Mouse (Mus musculus) thymus, adult 18-20 months (tissue): ENCODE measurements around the gene Gm45021.
"Not testable (repeated sequence)": the region's sequence is repeated elsewhere in the genome, so short reads cannot be mapped to it uniquely, and the experiment has no call there.

Experiments
- DNase-seq, 2 experiments: peaks; one replicate each; pipeline ENCODE4 v3.0.0; 2022; ENCODE audit warnings: mixed read lengths in 2 of 2

Gene Gm45021

DNA sequence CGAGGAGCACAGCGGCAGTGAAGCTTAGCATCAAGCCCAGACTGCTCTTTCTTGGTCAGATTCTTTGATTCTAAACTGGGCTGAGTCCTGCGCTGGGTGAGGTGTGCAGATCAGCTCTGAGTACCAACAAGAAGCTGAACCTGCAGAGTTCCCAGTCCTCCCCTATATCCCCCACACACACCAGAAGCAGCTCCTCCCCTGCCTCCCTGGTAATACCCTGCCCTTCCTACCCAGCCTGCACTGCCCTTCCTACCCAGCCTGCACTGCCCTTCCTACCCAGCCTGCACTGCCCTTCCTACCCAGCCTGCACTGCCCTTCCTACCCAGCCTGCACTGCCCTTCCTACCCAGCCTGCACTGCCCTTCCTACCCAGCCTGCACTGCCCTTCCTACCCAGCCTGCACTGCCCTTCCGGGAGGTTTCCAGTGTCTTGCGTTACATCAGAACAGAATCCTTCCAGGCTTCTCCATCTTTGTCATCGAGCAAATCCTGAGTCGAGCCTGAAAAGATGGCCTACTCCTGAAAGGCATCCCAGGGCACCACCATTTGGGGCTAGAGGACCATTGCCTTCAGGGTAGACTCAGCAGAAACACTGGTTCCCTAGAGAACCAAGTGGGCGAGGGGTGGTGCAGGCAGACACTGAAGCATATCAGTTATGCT, 32.9 kb downstream of the Gm45021 start:
- DNase-seq = not testable (repeated sequence)

DNA sequence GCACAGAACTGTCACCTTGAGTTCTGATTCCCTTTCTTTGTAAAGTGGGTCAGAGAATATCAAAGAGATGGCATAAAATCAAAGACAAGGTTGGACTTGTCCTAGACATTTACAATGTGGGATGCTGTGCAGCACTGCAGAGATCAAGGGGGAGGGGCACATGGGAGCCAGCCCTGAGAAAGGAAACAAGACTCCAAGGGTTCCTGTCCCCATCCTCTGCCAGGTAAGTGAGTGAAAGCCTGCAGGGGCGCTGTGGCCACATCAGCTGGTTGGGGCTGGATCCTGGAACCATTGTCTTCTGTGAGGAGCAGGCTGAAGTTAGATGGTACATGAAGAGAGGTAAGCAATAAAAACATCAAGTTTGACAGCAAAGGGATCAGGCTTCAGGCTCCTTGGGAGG, 34.0 kb downstream of the Gm45021 start:
- no peak for DNase-seq

DNA sequence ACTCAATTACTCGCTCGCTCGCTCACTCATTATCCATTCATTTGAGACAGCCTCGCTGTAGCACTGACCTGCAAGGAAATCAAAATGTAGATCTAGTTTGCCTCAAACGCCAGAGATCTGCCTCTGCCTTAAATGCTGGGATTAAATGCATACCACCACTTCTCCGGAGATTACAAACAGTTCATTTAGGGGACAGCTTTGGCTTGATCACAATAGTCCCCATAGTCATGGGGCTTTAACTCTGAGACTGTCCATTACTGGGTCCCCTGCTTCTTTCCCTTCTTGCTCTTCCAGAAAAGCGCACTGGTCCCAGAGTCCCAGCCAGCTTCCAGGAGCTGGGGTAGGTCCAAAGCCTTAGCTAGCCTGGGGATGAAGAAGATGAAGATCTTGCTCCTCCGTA, 37.1 kb downstream of the Gm45021 start, which contains the start of gene AI854703:
TSS of gene AI854703 (plus strand) at position 301 of the 400 bp plus-strand sequence.
- DNase-seq = no peak

DNA sequence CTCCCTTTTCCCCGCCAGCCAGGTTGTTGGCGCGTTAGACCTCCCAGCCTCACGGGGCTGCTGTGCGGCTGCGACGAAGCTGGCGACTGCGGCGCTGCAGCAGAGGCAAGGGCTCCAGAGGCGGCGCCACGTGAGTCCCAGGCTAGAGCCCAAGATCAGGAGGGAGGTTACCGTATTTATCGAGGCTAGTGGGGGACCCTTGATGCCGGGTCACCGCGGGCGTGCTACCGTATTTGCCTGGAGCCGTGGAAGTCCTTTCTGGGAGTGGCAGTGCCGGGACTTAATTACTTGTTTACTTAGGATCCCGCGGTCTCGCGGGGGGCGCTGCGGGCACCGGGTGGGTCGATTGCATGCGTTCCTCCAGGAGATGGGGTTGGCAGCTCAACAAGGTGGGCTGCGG, 37.6 kb downstream of the Gm45021 start:
- no peak for DNase-seq

DNA sequence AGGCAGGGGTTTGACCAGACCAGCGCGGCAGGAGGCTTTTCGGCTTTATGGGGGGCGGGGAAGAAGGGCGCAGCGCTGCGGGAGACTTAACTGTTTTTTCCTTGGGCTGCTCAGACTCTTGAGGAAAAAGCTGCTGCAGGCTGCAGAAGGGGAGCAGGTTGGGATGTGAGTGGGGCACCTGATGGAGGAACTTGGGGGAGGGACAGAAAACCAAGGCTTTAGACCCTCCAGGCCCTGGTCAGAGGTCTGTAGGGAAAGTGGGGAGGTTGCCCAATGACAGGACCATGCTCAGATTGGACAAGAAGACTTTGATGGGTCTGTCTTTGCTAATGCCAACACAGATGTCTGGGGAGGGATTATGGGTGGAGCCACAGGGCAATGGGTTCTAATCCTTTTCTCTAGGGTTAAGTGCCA, 38.1 kb downstream of the Gm45021 start:
- DNase-seq = no peak

DNA sequence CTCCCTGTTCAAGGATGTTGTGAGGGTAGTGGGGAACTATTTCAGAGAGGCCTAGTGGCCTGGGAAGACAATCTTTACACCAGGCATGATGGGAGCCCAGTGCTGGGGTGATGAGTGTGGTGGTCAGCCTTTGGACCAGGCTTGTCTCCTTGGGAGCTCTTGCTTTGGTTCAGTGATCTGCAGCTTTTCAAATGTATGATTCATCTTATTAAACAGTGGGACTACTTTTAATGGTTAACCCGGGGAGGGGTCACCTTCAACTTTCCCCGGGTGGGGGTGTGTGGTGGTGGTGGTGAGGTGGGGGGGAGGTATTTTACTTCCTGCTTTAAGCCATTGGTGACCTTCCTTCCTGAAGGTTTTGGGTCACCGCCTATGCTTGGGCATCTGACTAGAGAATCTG, 39.0 kb downstream of the Gm45021 start:
- DNase-seq = no peak

DNA sequence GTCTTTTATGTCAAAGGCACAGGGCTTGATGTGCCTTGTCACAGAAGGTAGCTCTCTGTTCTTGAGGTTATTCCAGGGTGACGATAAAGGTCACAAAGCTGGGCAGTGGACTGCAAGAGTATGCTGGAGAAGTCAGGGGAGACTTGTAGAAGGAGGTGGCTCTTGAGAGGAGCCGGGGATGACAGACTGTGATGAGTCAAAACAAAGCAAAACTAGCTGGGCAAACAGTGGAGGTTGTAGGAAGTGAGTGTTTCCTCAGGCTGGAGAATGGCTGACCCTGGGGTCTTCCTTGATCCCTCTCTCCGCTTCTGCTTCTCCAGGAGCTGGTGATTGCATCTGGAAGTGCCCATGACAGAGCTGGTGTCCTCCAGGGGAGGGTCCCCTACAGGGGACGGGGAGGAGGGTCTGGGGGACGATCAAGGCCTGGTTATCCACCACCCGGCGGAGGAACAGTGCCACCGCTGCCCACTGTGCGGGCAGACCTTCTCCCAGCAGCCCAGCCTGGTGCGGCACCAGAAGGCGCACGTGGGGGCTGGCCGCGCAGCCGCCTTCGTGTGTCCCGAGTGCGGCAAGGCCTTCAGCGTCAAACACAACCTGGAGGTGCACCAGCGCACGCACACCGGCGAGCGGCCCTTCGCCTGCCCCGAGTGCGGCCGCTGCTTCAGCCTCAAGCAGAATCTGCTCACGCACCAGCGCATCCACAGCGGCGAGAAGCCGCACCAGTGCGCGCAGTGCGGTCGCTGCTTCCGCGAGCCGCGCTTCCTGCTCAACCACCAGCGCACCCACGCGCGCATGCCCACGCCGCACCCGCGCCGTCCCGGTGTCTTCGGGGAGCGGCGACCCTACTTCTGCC, 39.6 kb downstream of the Gm45021 start:
- DNase-seq = no peak

DNA sequence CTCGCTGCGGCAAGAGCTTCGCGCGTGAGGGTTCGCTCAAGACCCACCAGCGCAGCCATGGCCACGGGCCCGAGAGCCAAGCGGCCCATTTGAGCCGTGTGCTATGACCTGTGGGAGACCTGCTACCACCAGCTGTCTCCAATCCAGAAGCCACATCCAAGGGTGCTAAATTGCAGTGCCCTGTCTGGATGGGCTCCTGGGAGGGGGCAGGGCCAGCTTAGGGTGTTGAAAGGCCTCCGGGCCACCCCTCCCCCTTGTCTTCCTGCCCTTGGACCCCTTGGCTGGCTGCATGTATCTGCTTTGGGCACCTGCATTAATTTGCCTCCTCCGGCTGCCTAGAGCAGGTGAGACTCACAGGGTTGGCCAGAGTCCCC, 40.2 kb downstream of the Gm45021 start:
- DNase-seq = no peak

DNA sequence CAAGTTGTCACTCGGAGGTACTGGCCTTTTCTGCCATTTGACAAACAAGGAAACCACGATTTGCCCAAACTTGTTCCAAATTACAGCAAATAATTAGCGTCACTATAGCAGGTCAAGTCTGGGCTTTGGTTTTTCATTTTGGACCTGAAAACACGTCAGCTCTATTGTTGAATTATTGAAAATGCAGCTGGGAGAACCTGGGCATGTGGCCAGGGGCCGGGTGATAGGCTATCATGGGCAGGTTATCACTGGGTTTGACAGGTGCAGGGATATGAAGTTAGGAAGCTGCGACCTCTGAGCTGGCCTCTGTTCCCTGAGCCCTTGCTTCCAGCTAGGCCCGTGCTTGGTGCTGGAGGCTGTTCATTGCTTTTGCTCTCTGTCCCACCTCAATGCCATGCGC, 41.4 kb downstream of the Gm45021 start:
- DNase-seq = no peak

DNA sequence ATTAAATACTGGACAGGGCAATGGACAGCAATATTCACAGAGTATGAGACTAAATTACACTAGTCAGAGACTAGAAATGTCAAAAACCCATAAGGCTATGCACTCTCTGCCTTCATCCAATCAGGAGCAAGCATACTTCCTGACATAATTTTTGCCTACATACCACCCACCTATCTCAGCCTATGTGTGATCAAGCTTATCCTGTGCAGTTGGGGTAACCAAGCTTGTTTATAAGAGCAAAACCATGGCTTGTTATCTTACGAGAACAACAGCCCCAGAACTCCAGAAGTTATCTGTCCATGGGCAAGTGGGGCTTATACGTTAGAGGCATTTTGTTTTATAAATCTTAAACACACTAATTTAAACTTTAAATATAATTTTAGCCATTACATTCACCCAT, 45.7 kb downstream of the Gm45021 start:
- no peak for DNase-seq

DNA sequence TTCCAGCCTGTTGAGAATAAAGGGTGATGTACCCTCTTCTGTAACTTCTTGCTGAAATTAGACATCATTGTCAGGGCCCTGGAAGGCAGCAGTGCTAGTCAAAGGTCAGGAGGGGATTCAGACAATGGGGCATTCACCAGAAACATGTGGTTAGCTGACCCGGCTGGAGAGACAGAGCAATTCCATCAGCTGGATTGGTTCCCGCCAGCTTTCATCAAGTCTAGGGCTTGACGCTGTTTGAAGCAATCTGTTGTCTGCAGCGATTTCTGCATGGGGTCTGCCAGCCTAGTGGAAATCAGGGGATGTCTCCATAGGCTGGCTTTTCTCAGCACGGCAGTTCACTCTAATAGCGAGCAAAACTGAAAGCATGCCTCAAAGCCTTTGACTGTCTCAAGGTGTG, 47.1 kb downstream of the Gm45021 start:
- DNase-seq = no peak

DNA sequence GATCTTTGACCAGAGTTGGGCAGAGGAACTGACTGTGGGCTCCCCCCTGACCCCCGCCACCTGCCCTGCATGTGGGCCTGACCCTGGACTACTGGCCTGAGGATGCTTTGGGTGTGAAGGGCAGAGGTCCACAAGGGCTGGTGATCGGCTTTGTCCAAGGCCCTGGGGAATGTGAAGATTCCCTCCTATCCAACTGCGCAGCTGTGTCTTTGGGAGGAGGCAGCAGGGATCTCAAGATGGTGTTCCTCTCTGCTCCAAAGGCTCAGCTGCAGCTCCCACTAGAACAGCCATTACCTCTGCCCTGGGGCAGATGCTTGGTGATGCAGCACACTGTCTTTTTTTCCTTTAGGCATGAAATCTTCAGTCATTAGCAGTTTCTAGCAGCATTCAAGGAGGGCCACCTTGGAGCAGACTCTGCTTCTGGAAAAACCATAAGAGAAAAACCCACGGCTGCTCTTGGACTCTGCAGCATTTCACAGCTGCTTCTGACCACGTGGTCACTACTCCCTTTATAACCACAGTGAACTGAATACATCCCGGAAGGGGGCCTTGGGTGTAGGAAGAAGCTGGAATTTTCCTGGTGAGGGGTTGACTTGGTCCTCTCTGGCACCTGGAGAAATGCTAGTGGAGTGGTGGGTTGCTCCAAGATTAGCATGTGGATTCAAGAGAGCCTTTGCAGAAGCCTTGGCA, 48.5 kb downstream of the Gm45021 start:
- no peak for DNase-seq

DNA sequence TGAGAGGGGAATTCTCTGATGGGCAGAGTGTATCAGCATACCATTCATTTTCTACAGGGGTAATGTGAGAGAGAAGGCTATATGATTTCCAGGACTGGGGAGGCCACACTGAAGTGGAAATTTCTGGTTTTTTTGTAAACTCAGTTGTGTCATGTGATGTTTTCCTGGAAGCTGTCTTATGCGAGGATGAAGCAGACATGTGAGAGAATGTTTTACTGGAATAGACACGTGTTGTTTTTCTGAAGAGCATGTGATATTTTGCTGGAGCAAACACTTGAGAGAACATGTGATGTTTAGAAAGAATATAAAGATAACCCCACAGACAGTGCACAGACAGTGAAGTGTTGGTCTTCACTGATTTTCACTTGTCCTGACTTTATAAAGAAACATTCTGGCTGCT, 49.1 kb downstream of the Gm45021 start:
- no peak for DNase-seq

DNA sequence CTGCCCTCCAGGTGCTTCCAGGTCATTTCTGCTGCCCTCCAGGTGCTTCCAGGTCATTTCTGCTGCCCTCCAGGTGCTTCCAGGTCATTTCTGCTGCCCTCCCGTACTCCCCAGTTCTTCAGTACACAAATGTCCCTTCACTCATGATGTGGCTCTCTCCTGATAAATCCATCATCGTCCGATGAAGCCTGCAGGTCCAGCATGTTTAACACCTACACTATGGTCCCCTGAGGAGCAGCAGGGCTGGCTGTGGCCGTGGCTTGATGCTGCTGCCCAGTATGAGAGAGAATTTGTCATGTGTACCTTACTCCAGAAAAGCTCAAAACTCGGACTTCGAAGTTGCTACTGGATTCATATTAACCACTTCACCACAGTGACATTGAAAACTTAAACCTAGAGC, 52.0 kb downstream of the Gm45021 start:
- no peak for DNase-seq

DNA sequence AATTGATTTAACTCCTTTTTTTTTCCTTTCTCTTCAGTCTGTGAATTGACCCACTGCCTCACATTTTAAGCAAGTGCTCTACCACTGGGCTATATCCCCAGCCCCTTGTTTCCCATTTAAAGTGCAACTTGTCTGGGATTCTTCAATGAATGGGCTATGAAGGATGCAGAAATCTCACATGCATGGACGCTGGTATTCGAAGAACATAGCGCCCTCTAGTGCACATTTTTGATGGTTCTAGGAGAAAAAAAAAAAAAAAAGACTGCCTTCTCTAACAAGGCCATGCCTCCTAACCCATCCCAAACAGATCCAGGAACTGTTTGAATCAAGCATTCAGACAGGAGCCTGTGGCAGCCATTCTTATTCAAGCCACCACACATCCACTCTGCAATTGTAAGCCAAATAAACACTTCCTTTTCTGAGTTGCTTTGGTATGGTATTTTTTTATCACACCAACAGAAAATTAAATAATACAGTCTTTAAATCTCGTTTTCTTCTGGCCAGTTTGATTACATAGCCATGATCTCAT, 53.4 kb downstream of the Gm45021 start:
- no peak for DNase-seq

DNA sequence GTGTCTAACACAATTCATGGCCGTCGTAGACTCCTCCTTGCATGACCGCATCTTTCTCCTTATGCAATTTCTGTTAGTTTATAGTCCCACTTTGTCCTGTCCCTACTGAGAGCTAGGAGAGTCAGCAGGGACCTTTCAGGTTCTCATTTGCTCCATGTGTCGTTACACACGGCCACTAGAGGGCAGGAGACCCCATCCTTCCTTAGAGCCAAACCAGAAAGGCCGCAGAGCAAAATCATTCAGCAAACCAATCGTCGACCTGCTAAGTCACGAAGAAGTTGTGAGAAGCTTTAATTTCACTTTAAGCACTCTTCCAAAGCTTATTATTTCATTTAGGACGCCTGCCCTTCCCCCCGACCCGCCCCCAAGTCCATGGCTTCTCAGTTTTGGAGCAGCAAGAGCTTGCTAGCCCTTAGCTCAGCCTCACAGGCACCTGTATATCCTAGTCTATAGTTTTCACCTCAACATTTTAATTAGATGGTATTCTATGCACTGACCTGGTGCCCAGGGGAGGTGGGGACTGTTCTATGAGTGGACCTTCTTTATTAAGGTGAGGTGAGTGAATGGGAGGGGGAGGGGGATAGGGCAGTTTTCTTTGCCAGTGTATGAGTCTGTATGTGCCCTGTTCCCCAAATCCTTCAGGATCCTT, 56.4 kb downstream of the Gm45021 start:
- peak; percentile 52 to 66 for DNase-seq

DNA sequence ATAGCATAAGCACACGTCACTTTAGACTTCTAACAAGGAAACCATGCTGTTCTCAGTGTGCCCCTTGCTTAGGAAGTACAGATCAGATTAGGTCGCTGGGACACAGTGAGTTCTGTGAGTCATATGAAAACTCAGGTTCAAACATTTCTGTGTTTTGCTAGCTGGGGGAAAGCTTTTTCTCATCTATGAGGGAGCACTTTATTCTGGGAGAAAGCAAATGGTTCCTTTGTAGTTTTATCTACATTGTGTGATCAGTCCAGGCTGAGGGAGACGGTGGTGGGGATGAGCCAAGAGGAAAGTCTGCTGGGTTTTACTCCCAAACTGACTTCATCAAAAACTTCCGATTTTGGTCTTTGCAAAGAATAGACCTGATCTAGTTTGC, 56.9 kb downstream of the Gm45021 start:
- no peak for DNase-seq

DNA sequence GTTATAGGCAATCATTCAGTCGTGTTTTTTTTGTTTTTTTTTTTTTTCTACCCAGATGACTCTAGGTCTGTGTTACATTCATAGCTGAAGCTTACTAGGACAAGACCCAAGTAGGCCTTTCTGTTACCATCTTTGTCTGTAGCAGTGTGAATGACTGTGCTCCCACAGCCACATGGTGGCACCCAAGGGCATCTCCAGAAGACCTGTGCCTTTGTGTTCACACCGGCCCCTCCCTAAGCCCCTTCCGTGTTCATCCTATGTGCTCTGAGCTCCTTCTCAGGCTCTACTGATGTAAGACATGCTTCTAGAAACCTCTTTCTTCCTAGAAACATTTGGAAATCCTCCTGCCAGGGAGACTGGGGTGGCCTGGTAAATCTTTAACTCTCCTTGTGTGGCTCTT, 57.6 kb downstream of the Gm45021 start, which contains the start of gene Gimap8:
TSS of gene Gimap8 (plus strand) at position 240 of the 400 bp plus-strand sequence.
- peak; percentile 77 to 89 for DNase-seq

DNA sequence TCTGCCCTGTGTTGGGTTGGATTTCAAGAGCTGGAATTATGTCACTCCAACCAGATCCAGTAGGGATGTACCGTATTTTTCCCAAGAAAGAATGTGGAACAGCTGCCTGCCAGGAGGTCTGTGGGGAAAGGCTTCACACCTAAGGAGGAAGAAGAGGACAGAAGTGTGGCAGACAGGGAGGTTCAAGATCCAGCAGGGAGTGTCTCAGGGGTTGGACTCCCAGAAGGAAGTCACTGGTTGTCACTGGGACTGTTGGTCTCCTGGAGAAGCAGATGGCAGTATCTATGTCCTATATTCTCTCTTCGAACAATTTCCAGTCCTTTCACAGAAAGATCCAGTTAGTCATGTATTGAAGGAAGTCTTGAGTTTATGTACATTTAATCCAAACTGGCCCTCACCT, 58.2 kb downstream of the Gm45021 start:
- no peak for DNase-seq

DNA sequence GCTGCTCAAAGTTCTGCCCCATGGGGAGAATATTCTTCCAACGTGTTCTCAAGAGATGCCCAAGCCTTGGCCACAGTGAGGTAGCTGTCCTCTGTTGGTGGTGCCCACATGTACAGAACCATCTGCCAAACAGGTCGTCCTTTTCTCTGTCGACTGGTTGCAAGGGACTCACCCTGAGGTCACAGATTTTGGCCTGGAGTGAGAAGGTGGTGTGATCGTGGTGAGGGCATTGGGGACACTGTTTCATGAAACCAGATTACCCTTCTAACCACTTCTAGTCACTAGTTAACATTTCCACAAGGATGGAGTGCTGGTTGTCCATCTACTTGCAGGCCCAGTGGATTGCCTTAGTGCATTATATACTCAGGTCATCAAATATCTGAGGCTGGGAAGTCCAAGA, 59.4 kb downstream of the Gm45021 start:
- DNase-seq = no peak

DNA sequence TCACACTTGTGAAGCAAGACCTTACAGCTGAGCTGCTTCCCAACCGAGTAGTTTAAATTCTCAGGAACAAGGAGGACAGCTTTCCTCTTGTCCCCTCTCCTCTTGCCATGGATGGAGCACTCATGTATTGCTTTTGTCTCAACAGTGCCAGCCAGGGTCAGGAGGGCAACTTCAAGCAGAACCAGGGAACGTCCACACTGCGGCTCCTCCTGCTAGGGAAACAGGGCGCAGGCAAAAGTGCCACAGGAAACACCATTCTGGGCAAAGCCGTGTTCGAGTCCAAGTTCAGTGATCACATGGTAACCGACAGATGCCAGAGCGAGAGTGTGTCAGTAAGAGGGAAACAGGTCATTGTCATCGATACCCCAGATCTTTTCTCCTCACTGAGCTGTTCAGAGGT, 60.6 kb downstream of the Gm45021 start:
- no peak for DNase-seq

DNA sequence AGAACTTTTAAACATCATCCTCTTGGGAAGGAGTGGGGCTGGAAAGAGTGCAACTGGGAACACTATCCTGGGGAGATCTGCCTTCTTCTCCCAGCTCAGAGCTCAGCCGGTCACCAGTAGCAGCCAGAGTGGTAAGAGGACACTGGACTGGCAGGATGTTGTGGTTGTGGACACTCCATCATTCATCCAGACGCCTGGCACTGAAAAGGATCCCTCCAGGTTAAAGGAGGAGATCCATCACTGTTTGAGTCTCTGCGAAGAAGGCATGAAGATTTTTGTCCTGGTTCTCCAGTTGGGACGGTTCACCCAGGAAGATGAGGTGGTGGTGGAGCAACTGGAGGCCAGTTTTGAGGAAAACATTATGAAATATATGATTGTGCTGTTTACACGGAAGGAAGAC, 69.3 kb downstream of the Gm45021 start:
- DNase-seq = no peak
